Mouse (Mus musculus): ENCODE measurements at regions not wholly inside any gene's neighbourhood (a gene's known extent, or its start where the extent isn't known, plus 50 kb on each side); places are given as distances from the start of the nearest gene placed in this dataset.

- TF ChIP-seq CTCF (IDR thresholded peaks at IDR 0.05; ENCODE audit: insufficient read depth, low read length) (no peak), POLR2A (IDR thresholded peaks at IDR 0.05; ENCODE audit: borderline replicate concordance, extremely low read depth, low read depth, low read length) (no peak)
Measured at GRCm38 (mm10) chr6:118251131-118251530, 53.6 kb upstream of the Ret start.
